8 mouse cellular contexts compared by ENCODE assay signal in genomic region chr13:73536403-73536821, GRCm38 (mm10). TPM values are rescaled to one million over a fixed set of nuclear protein-coding genes. Genes with fewer than 3 reads are reported as not detected.
A peak's percentile ranks its signal among the peaks of the same experiment; 100 is the strongest.
DNase-seq lines count a peak whose midpoint lies in the region; ATAC-seq and TF ChIP-seq lines count a peak whose summit lies in the region.

TSS of gene Slc6a3 (plus strand) at chr13:73536747.

- no peak for TF ChIP-seq CTCF in layer of hippocampus, adult 2 months (conservative IDR thresholded peaks at IDR 0.05)

- peaks cover 13% of the 10 kb centered on the region for H3K4me1 ChIP-seq in heart, embryonic 15.5 days (replicated peaks)
- peaks cover 5% of the 10 kb centered on the region for H3K4me1 ChIP-seq in stomach, embryonic 16.5 days (ENCODE audit: control insufficient read depth, insufficient read depth, low read length)

- peak; percentile 75 for ATAC-seq in heart, embryonic 15.5 days (replicated peaks; ENCODE audit: insufficient number of reproducible peaks, insufficient read depth, low FRiP score, low read depth)
- peak; percentile 94 for ATAC-seq in megakaryocyte progenitor cell, adult 5-6 weeks (replicated peaks; ENCODE audit: poor library complexity)
- peak; percentile 90; the same call in 1 of the 2 replicates for ATAC-seq in stomach, embryonic 16.5 days (ENCODE audit: insufficient read depth, low FRiP score)

- H3K4me2 ChIP-seq in heart, embryonic 15.5 days = peak within 1 kb of the TSS; percentile 93
- peak within 1 kb of the TSS; percentile 83 for H3K4me2 ChIP-seq in stomach, embryonic 16.5 days (ENCODE audit: low read depth, low read length)

- no peaks in the 10 kb centered on the region for H3K36me3 ChIP-seq in heart, embryonic 15.5 days
- H3K36me3 ChIP-seq in stomach, embryonic 16.5 days (ENCODE audit: control insufficient read depth, insufficient read depth, low read length) = no peaks in the 10 kb centered on the region

- H3K9me3 ChIP-seq in heart, embryonic 15.5 days (replicated peaks) = no peaks in the 10 kb centered on the region
- H3K9me3 ChIP-seq in stomach, embryonic 16.5 days (replicated peaks; ENCODE audit: control insufficient read depth, low read length) = no peaks in the 10 kb centered on the region

- 1% methylated on average over 26 of the region's 26 CpGs for WGBS in heart, embryonic 15.5 days
- 1% methylated on average over 26 of the region's 26 CpGs for WGBS in stomach, embryonic 16.5 days

- no peak within 1 kb of the TSS for H3K27ac ChIP-seq in layer of hippocampus, adult 2 months
- H3K27ac ChIP-seq in heart, embryonic 15.5 days = no peak within 1 kb of the TSS
- H3K27ac ChIP-seq in stomach, embryonic 16.5 days (ENCODE audit: low read length) = no peak within 1 kb of the TSS

- DNase-seq in layer of hippocampus, adult 2 months (ENCODE audit: low spot score in 2 of 2) = peak in 1 of 2 experiments; percentile 18
- no peak for DNase-seq in layer of hippocampus, adult 9-10 months (ENCODE audit: low spot score)
- peak; percentile 57 for DNase-seq in embryo, embryonic 10 days (ENCODE audit: low spot score)
- DNase-seq in kidney, postnatal 14 days = peak; percentile 77
- DNase-seq in left cerebral cortex, adult 8-10 months (ENCODE audit: low spot score in 2 of 2) = no peak

- H3K9ac ChIP-seq in heart, embryonic 15.5 days = peak within 1 kb of the TSS; percentile 27
- peak within 1 kb of the TSS; percentile 61 for H3K9ac ChIP-seq in stomach, embryonic 16.5 days (ENCODE audit: low read length)

- peaks cover 42% of the 10 kb centered on the region for H3K27me3 ChIP-seq in heart, embryonic 15.5 days
- peaks cover 28% of the 10 kb centered on the region for H3K27me3 ChIP-seq in stomach, embryonic 16.5 days (ENCODE audit: control insufficient read depth, insufficient read depth, low read length)

- peak within 1 kb of the TSS; percentile 45 for H3K4me3 ChIP-seq in layer of hippocampus, adult 2 months
- peak within 1 kb of the TSS; percentile 54 for H3K4me3 ChIP-seq in heart, embryonic 15.5 days
- H3K4me3 ChIP-seq in stomach, embryonic 16.5 days (replicated peaks; ENCODE audit: low read length) = peak within 1 kb of the TSS; percentile 50

RNA-seq across cellular contexts. Expression of gene Slc6a3, which starts in this region (rescaled TPM):
- under 1 TPM in 1 of 2 experiments, not detected in 1; 0.20 TPM for total RNA-seq in layer of hippocampus, adult 2 months (2021)
- polyA plus RNA-seq in heart, embryonic 15.5 days (2015; fragmentation: Nextera tagmentation; extraction: Ambion mirVana) = 0.05 and 0.14 TPM in 2 replicates
- total RNA-seq in megakaryocyte progenitor cell, adult 5-6 weeks (2015) = not detected in 2 replicates
- total RNA-seq in megakaryocyte progenitor cell, adult 5-6 weeks (2017) = not detected in 2 replicates
- 0.09 and 0.12 TPM in 2 replicates for polyA plus RNA-seq in stomach, embryonic 16.5 days (2015; fragmentation: Nextera tagmentation; extraction: Ambion mirVana)
- total RNA-seq in left cerebral cortex, adult 8-10 months (2022) = under 1 TPM; 0.13 to 0.21 (median 0.15) TPM

Comparison
In these comparisons a context has a peak if more than half of its experiments do, and no peak if none do; other contexts are left out.
1. Peak in ATAC-seq, H3K4me3 ChIP-seq, H3K9ac ChIP-seq and H3K4me2 ChIP-seq in heart, embryonic 15.5 days; RNA of the gene not detected or under 1 TPM.
2. Peak in ATAC-seq in megakaryocyte progenitor cell, adult 5-6 weeks; RNA of the gene not detected or under 1 TPM.
3. Peak in ATAC-seq, H3K4me3 ChIP-seq, H3K9ac ChIP-seq and H3K4me2 ChIP-seq in stomach, embryonic 16.5 days; RNA of the gene not detected or under 1 TPM.
4. DNase-seq: peak in embryo, embryonic 10 days (single experiment) and kidney, postnatal 14 days (single experiment); none in layer of hippocampus, adult 9-10 months (single experiment) and left cerebral cortex, adult 8-10 months (0 of 2).
5. Peak in every context shown above with its lines, with median percentiles within 50 percentile points of each other: H3K4me3 ChIP-seq and ATAC-seq.